Mouse (Mus musculus) stomach, postnatal 0 days (tissue): Measurements from ENCODE around the gene Atraid.
A peak's percentile ranks its signal among the peaks of the same experiment; 100 is the strongest.

Experiments
- CTCF ChIP-seq: IDR thresholded peaks from 2 replicates; pipeline ENCODE4 v1.5.1; 2016; ENCODE audit warnings: antibody characterized with exemption, low read depth, mild to moderate bottlenecking, moderate library complexity
- EP300 ChIP-seq: optimal IDR thresholded peaks from 2 replicates; pipeline ENCODE3; 2016; ENCODE audit warnings: antibody characterized with exemption

- peak; percentile 8; the same call in 1 of the 2 replicates for TF ChIP-seq CTCF
- TF ChIP-seq EP300 = no peak
Observed at GRCm38 (mm10) chr5:31086606-31087005, 38.5 kb downstream of the Atraid start.
